Mouse (Mus musculus) layer of hippocampus, adult 8-10 months (tissue): ENCODE data around the gene Clstn1. TPM values are rescaled to one million over a fixed set of nuclear protein-coding genes. Genes with fewer than 3 reads are reported as not detected.

Experiments
- DNase-seq, 2 experiments: peaks; one replicate each; pipeline ENCODE4 v3.0.0; 2022; ENCODE audit warnings: low spot score in 2 of 2
- total RNA-seq, 4 experiments: library from RNA; stranded (reverse); gene quantifications; 2 replicates each; pipeline ENCODE4 v1.2.4; 2022

Clstn1 gene
- total RNA-seq, 4 experiments from 2014 or later = 744 to 810 (median 791) TPM

GRCm38 (mm10) chr4:149564452-149565407, 21.5 kb upstream of the Clstn1 start:
- peak in 1 of 2 experiments; percentile 51 for DNase-seq

GRCm38 (mm10) chr4:149567432-149568026, 18.7 kb upstream of the Clstn1 start:
- no peak for DNase-seq

- no peak for DNase-seq
Observed at GRCm38 (mm10) chr4:149568622-149569021, 17.6 kb upstream of the Clstn1 start.

GRCm38 (mm10) chr4:149569781-149570497, 16.3 kb upstream of the Clstn1 start:
- DNase-seq = no peak

GRCm38 (mm10) chr4:149570498-149570863, 15.8 kb upstream of the Clstn1 start:
- no peak for DNase-seq

- no peak for DNase-seq
Observed at GRCm38 (mm10) chr4:149571209-149571608, 15.1 kb upstream of the Clstn1 start.

- no peak for DNase-seq
Observed at GRCm38 (mm10) chr4:149571651-149572149, 14.6 kb upstream of the Clstn1 start.

- no peak for DNase-seq
Observed at GRCm38 (mm10) chr4:149572446-149572845, 13.8 kb upstream of the Clstn1 start.

- no peak for DNase-seq
Observed at GRCm38 (mm10) chr4:149572851-149573250, 13.4 kb upstream of the Clstn1 start.

GRCm38 (mm10) chr4:149574391-149574821, 11.9 kb upstream of the Clstn1 start:
- no peak for DNase-seq

- DNase-seq = no peak
Observed at GRCm38 (mm10) chr4:149576061-149576460, 10.2 kb upstream of the Clstn1 start.

- no peak for DNase-seq
Observed at GRCm38 (mm10) chr4:149576993-149577548, 9.2 kb upstream of the Clstn1 start.

GRCm38 (mm10) chr4:149578085-149578681, 8.1 kb upstream of the Clstn1 start:
- no peak for DNase-seq

GRCm38 (mm10) chr4:149578831-149579230, 7.4 kb upstream of the Clstn1 start:
- no peak for DNase-seq

GRCm38 (mm10) chr4:149585236-149585635, 1.0 kb upstream of the Clstn1 start:
- no peak for DNase-seq

- DNase-seq = peak in 1 of 2 experiments; percentile 51
Observed at GRCm38 (mm10) chr4:149586783-149587595, 721 bp downstream of the Clstn1 start.

- DNase-seq = peak in 1 of 2 experiments; percentile 50
Observed at GRCm38 (mm10) chr4:149587596-149588168, 1.4 kb downstream of the Clstn1 start.

- DNase-seq = no peak
Observed at GRCm38 (mm10) chr4:149590200-149590599, 3.9 kb downstream of the Clstn1 start.

GRCm38 (mm10) chr4:149591486-149591885, 5.2 kb downstream of the Clstn1 start:
- no peak for DNase-seq
